Mouse (Mus musculus) cerebellum, adult (tissue): Measurements from ENCODE around the gene Nhlrc4.

ENCODE experiments used
- ATAC-seq: cut with Nextera tagmentation; 2 replicates; pipeline ENCODE4 v1.9.2; 2017; ENCODE audit warnings: mild to moderate bottlenecking, moderate library complexity, mixed read lengths; ENCODE audit not compliant: insufficient number of reproducible peaks, low FRiP score, low TSS enrichment

Gene Nhlrc4

GRCm38 (mm10) chr17:25958771-25959494 is 14.2 kb upstream of the Nhlrc4 start:
- ATAC-seq, result no peak

GRCm38 (mm10) chr17:25957586-25958051 is 12.9 kb upstream of the Nhlrc4 start:
- no peak for ATAC-seq

- no peak for ATAC-seq
Measured at GRCm38 (mm10) chr17:25956631-25957030, 11.9 kb upstream of the Nhlrc4 start.

- ATAC-seq, result peak; percentile 71
Measured at GRCm38 (mm10) chr17:25956201-25956600, 11.4 kb upstream of the Nhlrc4 start.

GRCm38 (mm10) chr17:25955736-25956135 is 11.0 kb upstream of the Nhlrc4 start:
- ATAC-seq, result no peak

- no peak for ATAC-seq
Measured at GRCm38 (mm10) chr17:25954671-25955070, 9.9 kb upstream of the Nhlrc4 start.

- peak; percentile 21; the same call in 1 of the 2 replicates for ATAC-seq
Measured at GRCm38 (mm10) chr17:25953161-25953560, 8.4 kb upstream of the Nhlrc4 start.

- no peak for ATAC-seq
Measured at GRCm38 (mm10) chr17:25951803-25952623, 7.3 kb upstream of the Nhlrc4 start, which contains the start of gene A930017K11Rik. TSS of gene A930017K11Rik (minus strand) at chr17:25952565.

- ATAC-seq, result no peak
Measured at GRCm38 (mm10) chr17:25951225-25951802, 6.6 kb upstream of the Nhlrc4 start.

- no peak for ATAC-seq
Measured at GRCm38 (mm10) chr17:25950706-25951105, 5.9 kb upstream of the Nhlrc4 start.

GRCm38 (mm10) chr17:25949981-25950380 is 5.2 kb upstream of the Nhlrc4 start:
- ATAC-seq, result no peak

- no peak for ATAC-seq
Measured at GRCm38 (mm10) chr17:25948051-25948450, 3.3 kb upstream of the Nhlrc4 start.

GRCm38 (mm10) chr17:25947576-25947975 is 2.8 kb upstream of the Nhlrc4 start:
- no peak for ATAC-seq

- no peak for ATAC-seq
Measured at GRCm38 (mm10) chr17:25946891-25947290, 2.1 kb upstream of the Nhlrc4 start.

GRCm38 (mm10) chr17:25946349-25946748 is 1.6 kb upstream of the Nhlrc4 start:
- ATAC-seq, result no peak

- ATAC-seq, result no peak
Measured at GRCm38 (mm10) chr17:25945517-25946155, 875 bp upstream of the Nhlrc4 start.

GRCm38 (mm10) chr17:25943769-25944168 is 992 bp downstream of the Nhlrc4 start:
- no peak for ATAC-seq

GRCm38 (mm10) chr17:25943221-25943620 is 1.5 kb downstream of the Nhlrc4 start:
- no peak for ATAC-seq

GRCm38 (mm10) chr17:25942597-25943151 is 2.1 kb downstream of the Nhlrc4 start:
- no peak for ATAC-seq
